Mouse (Mus musculus) neural tube, embryonic 11.5 days (tissue): ENCODE results near the gene Cwc25. TPM values are rescaled to one million over a fixed set of nuclear protein-coding genes. Genes with fewer than 3 reads are reported as not detected.

Source experiments
- ATAC-seq: fragments of 200-750 bp; cut with Nextera tagmentation; 2 replicates; pipeline ENCODE4 v1.8.0; 2017; ENCODE audit warnings: moderate number of reproducible peaks, mild to moderate bottlenecking, moderate TSS enrichment, moderate library complexity; ENCODE audit not compliant: insufficient read depth, low FRiP score, low TSS enrichment
- DNase-seq: peaks from one replicate; pipeline ENCODE4 v3.0.0-alpha.2; 2015; ENCODE audit warnings: low spot score
- H3K27ac ChIP-seq: fragments of 300-500 bp; sonication (generic); 2 replicates; pipeline ENCODE4 v1.5.1; 2014; ENCODE audit warnings: low read depth, mild to moderate bottlenecking, low read length
- H3K27me3 ChIP-seq: fragments of 300-500 bp; sonication (generic); 2 replicates; pipeline ENCODE4 v1.6.1; 2014; ENCODE audit warnings: mild to moderate bottlenecking, low read length, mixed read lengths; ENCODE audit not compliant: control insufficient read depth, insufficient read depth
- H3K36me3 ChIP-seq: fragments of 300-500 bp; sonication (generic); 2 replicates; pipeline ENCODE4 v1.6.1; 2014; ENCODE audit warnings: mild to moderate bottlenecking, low read length, moderate library complexity, mixed read lengths; ENCODE audit not compliant: control insufficient read depth, insufficient read depth
- H3K4me1 ChIP-seq: fragments of 300-500 bp; sonication (generic); 2 replicates; pipeline ENCODE4 v1.6.1; 2014; ENCODE audit warnings: low read length, mixed read lengths; ENCODE audit not compliant: control insufficient read depth, insufficient read depth
- H3K4me2 ChIP-seq: fragments of 300-500 bp; sonication (generic); 2 replicates; pipeline ENCODE4 v1.6.1; 2014; ENCODE audit warnings: low read depth, mild to moderate bottlenecking, moderate library complexity
- H3K4me3 ChIP-seq: fragments of 300-500 bp; sonication (generic); 2 replicates; pipeline ENCODE4 v1.5.1; 2014; ENCODE audit warnings: low read depth, low read length
- H3K9ac ChIP-seq: fragments of 300-500 bp; sonication (generic); 2 replicates; pipeline ENCODE4 v1.6.1; 2014; ENCODE audit warnings: mild to moderate bottlenecking, low read length
- H3K9me3 ChIP-seq: fragments of 300-500 bp; sonication (generic); 2 replicates; pipeline ENCODE4 v1.6.1; 2016; ENCODE audit warnings: low read length; ENCODE audit not compliant: control insufficient read depth
- WGBS: fragments of 180-500 bp; shearing (Covaris S2); extraction: QIAGEN DNeasy Blood & Tissue Kit; methylation state at CpG from one replicate; pipeline ENCODE4 v1.1.7; 2014; 5-methylcytosine and 5-hydroxymethylcytosine counted together
- microRNA-seq: library from miRNA; unstranded; fragments of <30 nt; microRNA quantifications from one replicate; pipeline ENCODE4, GENCODE M21; 2016
- polyA plus RNA-seq: library from polyadenylated mRNA; unstranded; fragments of >200 nt; fragmentation: Nextera tagmentation; extraction: Ambion mirVana; gene quantifications from 2 replicates; pipeline ENCODE4 v1.2.1, GENCODE M21; 2014

Cwc25 gene
- polyA plus RNA-seq, 1 experiment from 2014 or later, result 13.7 TPM

DNA sequence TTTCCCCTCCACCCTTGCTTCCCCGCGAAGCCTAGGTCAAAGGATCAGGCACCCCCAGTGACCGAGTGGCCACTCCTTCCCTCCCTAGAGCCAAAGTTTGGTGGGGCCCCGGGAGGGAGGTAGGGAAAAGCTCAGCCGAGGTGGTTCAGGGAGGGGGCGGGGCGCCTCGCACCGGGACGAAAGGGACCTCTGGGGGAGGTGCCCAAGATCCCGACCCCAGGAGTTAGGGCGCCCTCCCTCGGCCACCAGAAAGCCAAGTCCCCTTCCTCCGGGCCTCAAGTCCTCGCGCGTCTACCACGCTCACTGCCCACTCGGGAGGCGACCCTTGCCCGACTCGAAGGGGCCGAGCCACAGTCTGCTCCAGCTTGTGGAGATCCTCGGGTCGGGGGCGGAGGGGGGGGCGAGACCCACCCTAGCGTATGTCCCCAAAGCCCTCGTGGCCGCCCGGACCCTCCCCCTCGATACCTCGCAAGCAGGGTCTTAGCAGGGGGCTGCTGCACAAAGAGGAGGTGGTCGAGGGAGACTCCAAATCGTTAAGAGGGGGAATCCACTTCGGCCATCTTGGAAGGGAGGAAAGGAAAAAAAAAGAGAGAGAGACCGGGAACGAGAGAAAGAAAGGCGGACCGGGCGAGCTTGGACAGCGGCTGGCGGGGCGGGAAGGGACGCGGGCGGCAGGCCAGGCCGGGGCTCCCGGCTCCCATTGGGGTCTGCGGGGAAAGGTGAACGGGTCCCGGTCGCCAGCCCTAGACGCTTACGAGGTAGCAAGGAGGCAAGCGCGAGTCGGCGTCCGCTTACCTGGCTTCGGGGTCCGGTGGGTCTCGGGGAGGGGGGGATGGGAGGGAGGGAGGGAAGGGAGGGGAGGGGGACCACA, 67.4 kb downstream of the Cwc25 start:
- peak; percentile 1; the same call in 1 of the 2 replicates for ATAC-seq

GRCm38 (mm10) chr11:97697891-97698529, 68.3 kb downstream of the Cwc25 start:
- ATAC-seq (no peak), DNase-seq (peak; percentile 43)
- H3K27me3 ChIP-seq, result no peaks in the 10 kb centered on the region
- no peaks in the 10 kb centered on the region for H3K36me3 ChIP-seq
- peak overlapping the region; percentile 93 for H3K4me2 ChIP-seq
- WGBS, result under 1% methylated on average over 14 of the region's 14 CpGs
- H3K27ac ChIP-seq, result peak overlapping the region; percentile 97
- peak overlapping the region; percentile 95 for H3K9ac ChIP-seq
- peaks cover 56% of the 10 kb centered on the region for H3K4me1 ChIP-seq
- peak overlapping the region; percentile 79 for H3K4me3 ChIP-seq
- H3K9me3 ChIP-seq, result no peaks in the 10 kb centered on the region

More for the DNA sequence above, 67.4 kb downstream of the Cwc25 start:
- H3K27me3 ChIP-seq, result no peaks in the 10 kb centered on the region
- peaks cover 59% of the 10 kb centered on the region for H3K4me1 ChIP-seq
- no peaks in the 10 kb centered on the region for H3K36me3 ChIP-seq
- peak overlapping the region; percentile 79 for H3K4me3 ChIP-seq
- H3K9me3 ChIP-seq, result no peaks in the 10 kb centered on the region
- WGBS, result under 1% methylated on average over 49 of the region's 63 CpGs
- H3K27ac ChIP-seq, result peak overlapping the region; percentile 97
- peak overlapping the region; percentile 93 for H3K4me2 ChIP-seq
- peak; percentile 81 for DNase-seq
- H3K9ac ChIP-seq, result peak overlapping the region; percentile 95

DNA sequence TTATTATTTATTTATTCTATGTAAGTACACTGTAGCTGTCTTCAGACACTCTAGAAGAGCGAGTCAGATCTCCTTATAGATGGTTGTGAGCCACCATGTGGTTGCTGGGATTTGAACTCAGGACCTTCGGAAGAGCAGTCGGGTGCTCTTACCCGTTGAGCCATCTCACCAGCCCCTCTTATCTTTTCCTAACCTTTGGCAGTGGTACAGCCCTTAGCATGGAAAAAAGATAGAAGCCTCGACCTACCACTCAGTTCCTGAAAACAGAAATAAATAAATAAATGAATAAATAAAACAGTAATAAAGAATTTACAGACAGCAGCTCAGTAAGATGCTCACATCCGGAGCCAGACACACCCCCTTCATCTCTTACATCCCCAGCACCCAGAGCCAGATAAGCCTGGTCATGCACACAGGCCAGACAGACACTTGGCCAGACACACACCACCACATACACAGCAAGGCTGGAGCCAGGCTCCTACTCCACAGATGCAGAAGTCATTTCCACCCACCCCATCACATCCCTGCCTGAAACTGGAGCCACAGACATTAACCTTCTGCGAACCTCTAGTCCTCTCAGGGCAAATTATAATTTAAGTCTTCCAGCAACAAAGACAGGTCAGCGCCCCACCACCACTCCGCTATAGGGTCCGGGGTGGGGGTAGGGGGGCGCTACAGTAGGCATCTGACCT, 69.0 kb downstream of the Cwc25 start:
- Histone ChIP-seq H3K4me3 (peak overlapping the region; percentile 79), H3K27me3 (no peaks in the 10 kb centered on the region), H3K9ac (peak overlapping the region; percentile 95), H3K9me3 (no peaks in the 10 kb centered on the region), H3K36me3 (no peaks in the 10 kb centered on the region; the same call in none of the 2 replicates), H3K27ac (peak overlapping the region; percentile 97), H3K4me1 (peaks cover 56% of the 10 kb centered on the region), H3K4me2 (peak overlapping the region; percentile 93)
- ATAC-seq, result no peak
- DNase-seq, result no peak
- WGBS, result 65% methylated on average over 11 of the region's 11 CpGs

GRCm38 (mm10) chr11:97696669-97697068, 69.7 kb downstream of the Cwc25 start:
- no peak for ATAC-seq
- no peak for DNase-seq
- WGBS, result 74% methylated on average over 8 of the region's 8 CpGs
- H3K27ac ChIP-seq, result no peak overlapping the region
- H3K36me3 ChIP-seq, result peaks cover 4% of the 10 kb centered on the region
- H3K4me2 ChIP-seq, result no peak overlapping the region
- peaks cover 51% of the 10 kb centered on the region for H3K4me1 ChIP-seq
- no peak overlapping the region for H3K9ac ChIP-seq
- no peaks in the 10 kb centered on the region for H3K27me3 ChIP-seq
- H3K9me3 ChIP-seq, result no peaks in the 10 kb centered on the region
- H3K4me3 ChIP-seq, result 0 out of 2 replicates have a peak overlapping the region, but pooled peaks have one; percentile 10

GRCm38 (mm10) chr11:97695712-97696401, 70.5 kb downstream of the Cwc25 start:
- peaks cover 43% of the 10 kb centered on the region for H3K4me1 ChIP-seq
- peak overlapping the region; percentile 18; the same call in 1 of the 2 replicates for H3K9ac ChIP-seq
- H3K9me3 ChIP-seq, result no peaks in the 10 kb centered on the region
- 34% methylated on average over 9 of the region's 9 CpGs for WGBS
- DNase-seq (no peak), ATAC-seq (no peak)
- H3K27me3 ChIP-seq, result no peaks in the 10 kb centered on the region
- H3K36me3 ChIP-seq, result peaks cover 7% of the 10 kb centered on the region
- H3K4me2 ChIP-seq, result peak overlapping the region; percentile 17
- H3K4me3 ChIP-seq, result peak overlapping the region; percentile 6; the same call in 1 of the 2 replicates
- no peak overlapping the region for H3K27ac ChIP-seq

Small RNA genes lying within 50 kb of the gene (microRNA-seq; reads per million reads assigned to microRNA genes)
- not detected for gene Mir8102

Other genes starting within 250 kb of the Cwc25 start
- gene Srcin1, start 190.4 kb downstream of the Cwc25 start, polyA plus RNA-seq, result 2.5 and 2.6 TPM in 2 replicates
- gene Epop, start 136.9 kb downstream of the Cwc25 start, polyA plus RNA-seq, result 9.7 and 11.0 TPM in 2 replicates
- gene Mllt6, start 103.1 kb downstream of the Cwc25 start, polyA plus RNA-seq, result 3.9 and 4.5 TPM in 2 replicates
- gene Cisd3, start 80.7 kb downstream of the Cwc25 start, polyA plus RNA-seq, result 20.2 and 21.1 TPM in 2 replicates
- gene Pcgf2, start 66.1 kb downstream of the Cwc25 start, polyA plus RNA-seq, result 17.5 and 17.8 TPM in 2 replicates
- 545 and 553 TPM in 2 replicates for gene Psmb3, start 63.2 kb downstream of the Cwc25 start, polyA plus RNA-seq
- gene Pip4k2b, start 21.9 kb downstream of the Cwc25 start, polyA plus RNA-seq, result 2.0 and 2.8 TPM in 2 replicates
- not detected in 2 replicates for gene 1700001P01Rik, start 9.4 kb upstream of the Cwc25 start, polyA plus RNA-seq
- 453 and 457 TPM in 2 replicates for gene Rpl23, start 15.9 kb upstream of the Cwc25 start, polyA plus RNA-seq
- 68.8 and 73.1 TPM in 2 replicates for gene Lasp1, start 32.4 kb upstream of the Cwc25 start, polyA plus RNA-seq
- gene B230217C12Rik, start 74.2 kb upstream of the Cwc25 start, polyA plus RNA-seq, result 14.1 and 15.0 TPM in 2 replicates
- 0.53 and 0.65 TPM in 2 replicates for gene Fbxo47, start 117.6 kb upstream of the Cwc25 start, polyA plus RNA-seq
- 0.24 TPM in 1 of 2 replicates, not detected in the other for gene Plxdc1, start 219.9 kb upstream of the Cwc25 start, polyA plus RNA-seq
- gene Arl5c, start 229.6 kb upstream of the Cwc25 start, polyA plus RNA-seq, result 10.6 and 14.1 TPM in 2 replicates